Mouse (Mus musculus) megakaryocyte-erythroid progenitor cell, adult 5-6 weeks (primary cell): ENCODE results near the gene Rarb. TPM values are rescaled to one million over a fixed set of nuclear protein-coding genes. Genes with fewer than 3 reads are reported as not detected.
"Not testable (repeated sequence)": the region's sequence is repeated elsewhere in the genome, so short reads cannot be mapped to it uniquely, and the experiment has no call there.

Experiments used
- ATAC-seq: replicated peaks from 2 replicates; pipeline ENCODE4 v1.8.0; 2016; ENCODE audit warnings: mild to moderate bottlenecking, inconsistent platforms; ENCODE audit not compliant: severe bottlenecking, poor library complexity, low FRiP score, low TSS enrichment
- total RNA-seq, 2 experiments: library from RNA; stranded (forward) in 1 of 2; stranded (reverse) in 1 of 2; fragments of 200-1000, 215-1000 nt in 1 of 2; fragments of >200 nt in 1 of 2; fragmentation: Nextera tagmentation in 1 of 2; gene quantifications; 2 replicates each; pipeline ENCODE4 v1.2.3; 2014 to 2017

Gene Rarb
- total RNA-seq (2014; fragmentation: Nextera tagmentation) (0.07 TPM in 1 of 2 replicates, not detected in the other), total RNA-seq (2017) (0.91 TPM in 1 of 2 replicates, not detected in the other)

- ATAC-seq: no peak
Measured at GRCm38 (mm10) chr14:16818602-16819250, at the start of gene Rarb. Gene Rarb, minus strand, starts transcription at chr14:16819156.

GRCm38 (mm10) chr14:16842036-16842435 is 23.1 kb upstream of the Rarb start:
- no peak for ATAC-seq

GRCm38 (mm10) chr14:16841597-16841989 is 22.6 kb upstream of the Rarb start:
- no peak for ATAC-seq

- no peak for ATAC-seq
Measured at GRCm38 (mm10) chr14:16840951-16841596, 22.1 kb upstream of the Rarb start.

- no peak for ATAC-seq
Measured at GRCm38 (mm10) chr14:16840135-16840534, 21.2 kb upstream of the Rarb start.

- ATAC-seq: no peak
Measured at GRCm38 (mm10) chr14:16815096-16815741, 3.7 kb downstream of the Rarb start.

GRCm38 (mm10) chr14:16806155-16806554 is 12.8 kb downstream of the Rarb start:
- ATAC-seq: no peak

GRCm38 (mm10) chr14:16790161-16790560 is 28.8 kb downstream of the Rarb start:
- no peak for ATAC-seq

- no peak for ATAC-seq
Measured at GRCm38 (mm10) chr14:16781942-16782541, 36.9 kb downstream of the Rarb start.

- no peak for ATAC-seq
Measured at GRCm38 (mm10) chr14:16776723-16777381, 42.1 kb downstream of the Rarb start.

GRCm38 (mm10) chr14:16772927-16773326 is 46.0 kb downstream of the Rarb start:
- ATAC-seq: no peak

- ATAC-seq: no peak
Measured at GRCm38 (mm10) chr14:16765891-16766290, 53.1 kb downstream of the Rarb start.

- ATAC-seq: no peak
Measured at GRCm38 (mm10) chr14:16762773-16763172, 56.2 kb downstream of the Rarb start.

- no peak for ATAC-seq
Measured at GRCm38 (mm10) chr14:16758773-16759434, 60.1 kb downstream of the Rarb start.

- ATAC-seq: not testable (repeated sequence)
Measured at GRCm38 (mm10) chr14:16755601-16756000, 63.4 kb downstream of the Rarb start.

GRCm38 (mm10) chr14:16752648-16753047 is 66.3 kb downstream of the Rarb start:
- ATAC-seq: no peak

GRCm38 (mm10) chr14:16746982-16747578 is 71.9 kb downstream of the Rarb start:
- no peak for ATAC-seq

- ATAC-seq: no peak
Measured at GRCm38 (mm10) chr14:16740982-16741739, 77.8 kb downstream of the Rarb start.
